Mouse (Mus musculus) cerebellum, postnatal 4 days (tissue): ENCODE measurements around the gene Phf13.

ENCODE experiments used
- DNase-seq, 2 experiments: peaks; one replicate each; pipeline ENCODE4 v3.0.0; 2022; ENCODE audit warnings: low spot score in 2 of 2, mixed read lengths in 1 of 2

Phf13 gene

GRCm38 (mm10) chr4:151948497-151949471 is 47.3 kb downstream of the Phf13 start:
- DNase-seq, result no peak

- no peak for DNase-seq
These were observed 49.8 kb downstream of the Phf13 start for GRCm38 (mm10) chr4:151946211-151946610.
